Mouse (Mus musculus) c-Kit-positive CD71-positive TER-119-positive erythroid progenitor cells, embryonic 14.5 days (primary cell): ENCODE measurements around the gene Atp2c1.
A peak's percentile ranks its signal among the peaks of the same experiment; 100 is the strongest.

Experiments
- DNase-seq: peaks from one replicate; pipeline ENCODE4 v3.0.0-alpha.2; 2013; ENCODE audit warnings: low spot score

Gene Atp2c1

GRCm38 (mm10) chr9:105488363-105488762, 38.8 kb downstream of the Atp2c1 start:
- no peak for DNase-seq

GRCm38 (mm10) chr9:105484338-105485084, 42.6 kb downstream of the Atp2c1 start:
- no peak for DNase-seq

GRCm38 (mm10) chr9:105483880-105484279, 43.2 kb downstream of the Atp2c1 start:
- DNase-seq, result no peak

GRCm38 (mm10) chr9:105482715-105483510, 44.2 kb downstream of the Atp2c1 start:
- no peak for DNase-seq

GRCm38 (mm10) chr9:105482070-105482469, 45.0 kb downstream of the Atp2c1 start:
- DNase-seq, result no peak

- no peak for DNase-seq
Measured at GRCm38 (mm10) chr9:105476134-105476533, 51.0 kb downstream of the Atp2c1 start.

GRCm38 (mm10) chr9:105474910-105475309, 52.2 kb downstream of the Atp2c1 start:
- DNase-seq, result no peak

- no peak for DNase-seq
Measured at GRCm38 (mm10) chr9:105467787-105468186, 59.3 kb downstream of the Atp2c1 start.

GRCm38 (mm10) chr9:105461496-105461895, 65.6 kb downstream of the Atp2c1 start:
- DNase-seq, result no peak

GRCm38 (mm10) chr9:105459032-105459431, 68.1 kb downstream of the Atp2c1 start:
- no peak for DNase-seq

GRCm38 (mm10) chr9:105408549-105408948, 118.6 kb downstream of the Atp2c1 start:
- DNase-seq, result no peak

- peak; percentile 93 for DNase-seq
Measured at GRCm38 (mm10) chr9:105395218-105395627, 131.9 kb downstream of the Atp2c1 start, which contains the start of the genes Aste1 and Nek11. Gene Aste1 (plus strand): TSS chr9:105395392. Gene Nek11 (minus strand): TSS chr9:105395524.

- no peak for DNase-seq
Measured at GRCm38 (mm10) chr9:105394720-105395119, 132.4 kb downstream of the Atp2c1 start.

- no peak for DNase-seq
Measured at GRCm38 (mm10) chr9:105390616-105391015, 136.5 kb downstream of the Atp2c1 start.

- DNase-seq, result peak; percentile 56
Measured at GRCm38 (mm10) chr9:105389289-105389688, 137.8 kb downstream of the Atp2c1 start.

GRCm38 (mm10) chr9:105387403-105387802, 139.7 kb downstream of the Atp2c1 start:
- no peak for DNase-seq

GRCm38 (mm10) chr9:105379533-105380145, 147.5 kb downstream of the Atp2c1 start:
- no peak for DNase-seq

- DNase-seq, result no peak
Measured at GRCm38 (mm10) chr9:105377622-105378021, 149.5 kb downstream of the Atp2c1 start.

GRCm38 (mm10) chr9:105376954-105377530, 150.1 kb downstream of the Atp2c1 start:
- no peak for DNase-seq

- DNase-seq, result no peak
Measured at GRCm38 (mm10) chr9:105376411-105376810, 150.7 kb downstream of the Atp2c1 start.

- no peak for DNase-seq
Measured at GRCm38 (mm10) chr9:105374361-105374760, 152.8 kb downstream of the Atp2c1 start.

- no peak for DNase-seq
Measured at GRCm38 (mm10) chr9:105368605-105369004, 158.5 kb downstream of the Atp2c1 start.
